Mouse (Mus musculus) stomach, postnatal 0 days (tissue): ENCODE data around the gene Retreg1. TPM values are rescaled to one million over a fixed set of nuclear protein-coding genes. Genes with fewer than 3 reads are reported as not detected.

Source experiments
- ATAC-seq: fragments of 200-750 bp; cut with Nextera tagmentation; 2 replicates; pipeline ENCODE4 v1.8.0; 2017; ENCODE audit not compliant: low FRiP score, low TSS enrichment
- DNase-seq: peaks from one replicate; pipeline ENCODE4 v3.0.0-alpha.2; 2016; ENCODE audit warnings: low spot score
- H3K27ac ChIP-seq: fragments of 300-500 bp; sonication (generic); replicated peaks from 2 replicates; pipeline ENCODE4 v1.5.1; 2014; ENCODE audit warnings: mild to moderate bottlenecking, control low read depth
- H3K27me3 ChIP-seq: fragments of 300-500 bp; sonication (generic); 2 replicates; pipeline ENCODE4 v1.6.1; 2014; ENCODE audit warnings: low read length; ENCODE audit not compliant: control insufficient read depth, insufficient read depth
- H3K36me3 ChIP-seq: fragments of 300-500 bp; sonication (generic); 2 replicates; pipeline ENCODE4 v1.6.1; 2014; ENCODE audit warnings: low read length, mixed read lengths; ENCODE audit not compliant: control insufficient read depth, insufficient read depth
- H3K4me1 ChIP-seq: fragments of 300-500 bp; sonication (generic); replicated peaks from 2 replicates; pipeline ENCODE4 v1.6.1; 2014; ENCODE audit warnings: antibody characterized with exemption; ENCODE audit not compliant: control insufficient read depth, insufficient read depth
- H3K4me2 ChIP-seq: fragments of 300-500 bp; sonication (generic); replicated peaks from 2 replicates; pipeline ENCODE4 v1.6.1; 2014; ENCODE audit warnings: low read depth, mild to moderate bottlenecking, control low read depth, moderate library complexity
- H3K4me3 ChIP-seq: fragments of 300-500 bp; sonication (generic); 2 replicates; pipeline ENCODE4 v1.5.1; 2014; ENCODE audit warnings: low read depth, low read length, control low read depth
- H3K9ac ChIP-seq: fragments of 300-500 bp; sonication (generic); 2 replicates; pipeline ENCODE4 v1.6.1; 2014; ENCODE audit warnings: mild to moderate bottlenecking, low read length, control low read depth, mixed read lengths
- H3K9me3 ChIP-seq: fragments of 300-500 bp; sonication (generic); 2 replicates; pipeline ENCODE4 v1.6.1; 2016; ENCODE audit warnings: low read length; ENCODE audit not compliant: control insufficient read depth
- CTCF ChIP-seq: IDR thresholded peaks from 2 replicates; pipeline ENCODE4 v1.5.1; 2016; ENCODE audit warnings: antibody characterized with exemption, low read depth, mild to moderate bottlenecking, moderate library complexity
- EP300 ChIP-seq: optimal IDR thresholded peaks from 2 replicates; pipeline ENCODE3; 2016; ENCODE audit warnings: antibody characterized with exemption
- WGBS: fragments of 180-500 bp; shearing (Covaris S2); extraction: QIAGEN DNeasy Blood & Tissue Kit; methylation state at CpG from one replicate; pipeline ENCODE4 v1.1.7; 2014; 5-methylcytosine and 5-hydroxymethylcytosine counted together
- microRNA-seq: library from miRNA; unstranded; fragments of <30 nt; microRNA quantifications from one replicate; pipeline ENCODE4, GENCODE M21; 2016
- polyA plus RNA-seq: library from polyadenylated mRNA; unstranded; fragments of >200 nt; fragmentation: Nextera tagmentation; extraction: Ambion mirVana; gene quantifications from 2 replicates; pipeline ENCODE4 v1.2.1, GENCODE M21; 2015

Retreg1 gene
- polyA plus RNA-seq, 1 experiment from 2014 or later: 32.8 TPM

GRCm38 (mm10) chr15:26015979-26016665, 173.1 kb downstream of the Retreg1 start:
- Histone ChIP-seq H3K4me3 (no peak overlapping the region), H3K27me3 (no peaks in the 10 kb centered on the region), H3K36me3 (no peaks in the 10 kb centered on the region), H3K9ac (no peak overlapping the region), H3K4me2 (no peak overlapping the region), H3K4me1 (no peaks in the 10 kb centered on the region), H3K9me3 (no peaks in the 10 kb centered on the region), H3K27ac (no peak overlapping the region)
- ATAC-seq: no peak
- DNase-seq: no peak
- WGBS: 37% methylated on average over 14 of the region's 14 CpGs
- TF ChIP-seq EP300 (no peak), CTCF (no peak)

GRCm38 (mm10) chr15:26021721-26022120, 178.7 kb downstream of the Retreg1 start:
- Histone ChIP-seq H3K36me3 (no peaks in the 10 kb centered on the region), H3K27me3 (no peaks in the 10 kb centered on the region), H3K4me1 (no peaks in the 10 kb centered on the region), H3K4me2 (no peak overlapping the region), H3K9ac (no peak overlapping the region), H3K27ac (no peak overlapping the region), H3K4me3 (no peak overlapping the region), H3K9me3 (no peaks in the 10 kb centered on the region)
- ATAC-seq (no peak), DNase-seq (no peak)
- 85% methylated on average over 8 of the region's 8 CpGs for WGBS
- TF ChIP-seq CTCF: no peak
- no peak for TF ChIP-seq EP300

DNA sequence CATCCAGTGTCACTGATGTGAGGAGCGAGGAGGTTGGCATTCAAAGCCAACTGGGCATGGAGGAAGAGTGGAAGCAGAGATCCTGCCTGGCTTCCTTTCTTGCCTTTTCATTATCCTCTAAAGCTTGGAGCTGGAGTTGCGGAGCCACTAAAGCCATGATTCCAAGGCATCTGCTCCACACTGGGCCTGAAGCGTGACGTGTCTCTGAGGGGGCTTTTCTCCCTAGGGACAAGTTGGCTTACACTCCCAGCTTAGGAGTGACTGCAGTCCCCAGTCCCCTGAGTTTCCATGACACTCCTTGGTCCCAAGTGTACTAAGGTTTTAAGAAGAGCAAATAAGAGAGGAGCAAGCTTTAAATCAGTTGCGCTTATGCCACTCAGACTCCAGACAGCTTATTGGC, 179.7 kb downstream of the Retreg1 start:
- 85% methylated on average over 5 of the region's 5 CpGs for WGBS
- ATAC-seq (no peak), DNase-seq (no peak)
- H3K36me3 ChIP-seq: no peaks in the 10 kb centered on the region
- H3K4me2 ChIP-seq: no peak overlapping the region
- no peaks in the 10 kb centered on the region for H3K27me3 ChIP-seq
- TF ChIP-seq EP300 (no peak), CTCF (no peak)
- H3K4me3 ChIP-seq: no peak overlapping the region
- H3K4me1 ChIP-seq: no peaks in the 10 kb centered on the region
- no peak overlapping the region for H3K9ac ChIP-seq
- H3K9me3 ChIP-seq: no peaks in the 10 kb centered on the region
- no peak overlapping the region for H3K27ac ChIP-seq

Small RNA genes lying within 50 kb of the gene (microRNA-seq; reads per million reads assigned to microRNA genes)
- not detected for gene Mir7212

Other genes with a start within 250 kb of the Retreg1 start
- 13.1 and 15.8 TPM in 2 replicates for gene Myo10, start 220.7 kb upstream of the Retreg1 start, polyA plus RNA-seq
- 20.1 and 24.9 TPM in 2 replicates for gene Zfp622, start 141.2 kb downstream of the Retreg1 start, polyA plus RNA-seq